Mouse (Mus musculus) hindbrain, embryonic 15.5 days (tissue): ENCODE measurements at regions not wholly inside any gene's neighbourhood (a gene's known extent, or its start where the extent isn't known, plus 50 kb on each side); places are given as distances from the start of the nearest gene placed in this dataset.

Experiments
- ATAC-seq: fragments of 200-750 bp; cut with Nextera tagmentation; 2 replicates; pipeline ENCODE4 v1.8.0; 2017; ENCODE audit warnings: low read depth, moderate number of reproducible peaks, moderate TSS enrichment; ENCODE audit not compliant: low FRiP score
- H3K27ac ChIP-seq: fragments of 300-500 bp; sonication (generic); replicated peaks from 2 replicates; pipeline ENCODE4 v1.5.1; 2015; ENCODE audit warnings: mild to moderate bottlenecking, inconsistent platforms
- H3K27me3 ChIP-seq: fragments of 300-500 bp; sonication (generic); 2 replicates; pipeline ENCODE4 v1.6.1; 2015; ENCODE audit warnings: control low read depth, inconsistent platforms
- H3K36me3 ChIP-seq: fragments of 300-500 bp; sonication (generic); 2 replicates; pipeline ENCODE4 v1.6.1; 2015; ENCODE audit warnings: control low read depth, inconsistent platforms
- H3K4me1 ChIP-seq: fragments of 300-500 bp; sonication (generic); replicated peaks from 2 replicates; pipeline ENCODE4 v1.6.1; 2015; ENCODE audit warnings: control low read depth, inconsistent platforms
- H3K4me2 ChIP-seq: fragments of 300-500 bp; sonication (generic); 2 replicates; pipeline ENCODE4 v1.6.1; 2015; ENCODE audit warnings: moderate library complexity, mild to moderate bottlenecking, inconsistent platforms
- H3K4me3 ChIP-seq: fragments of 300-500 bp; sonication (generic); 2 replicates; pipeline ENCODE4 v1.5.1; 2015; ENCODE audit warnings: mild to moderate bottlenecking, inconsistent platforms
- H3K9ac ChIP-seq: fragments of 300-500 bp; sonication (generic); 2 replicates; pipeline ENCODE4 v1.6.1; 2015; ENCODE audit warnings: inconsistent platforms
- H3K9me3 ChIP-seq: fragments of 300-500 bp; sonication (generic); 2 replicates; pipeline ENCODE4 v1.6.1; 2016; ENCODE audit warnings: control low read depth, inconsistent platforms
- WGBS: fragments of 180-500 bp; shearing (Covaris S2); methylation state at CpG from one replicate; pipeline ENCODE4 v1.1.7; 2015; 5-methylcytosine and 5-hydroxymethylcytosine counted together

GRCm38 (mm10) chr4:95395746-95396145 lies 161.6 kb upstream of the Fggy start:
- H3K4me1 ChIP-seq = no peaks in the 10 kb centered on the region
- no peak overlapping the region for H3K27ac ChIP-seq
- no peaks in the 10 kb centered on the region for H3K9me3 ChIP-seq
- no peaks in the 10 kb centered on the region for H3K36me3 ChIP-seq
- ATAC-seq = no peak
- H3K4me2 ChIP-seq = no peak overlapping the region
- no peak overlapping the region for H3K9ac ChIP-seq
- no peaks in the 10 kb centered on the region for H3K27me3 ChIP-seq
- no peak overlapping the region for H3K4me3 ChIP-seq
- WGBS = 96% methylated on average over 3 of the region's 3 CpGs

GRCm38 (mm10) chr4:95398301-95398700 lies 159.0 kb upstream of the Fggy start:
- no peak overlapping the region for H3K4me2 ChIP-seq
- ATAC-seq = no peak

GRCm38 (mm10) chr4:95402273-95402672 lies 155.0 kb upstream of the Fggy start:
- no peaks in the 10 kb centered on the region for H3K9me3 ChIP-seq
- no peaks in the 10 kb centered on the region for H3K4me1 ChIP-seq
- WGBS = 73% methylated on average over 6 of the region's 6 CpGs
- H3K4me3 ChIP-seq = no peak overlapping the region
- H3K9ac ChIP-seq = no peak overlapping the region
- H3K27ac ChIP-seq = no peak overlapping the region
- ATAC-seq = no peak
- no peak overlapping the region for H3K4me2 ChIP-seq
- no peaks in the 10 kb centered on the region for H3K36me3 ChIP-seq
- H3K27me3 ChIP-seq = no peaks in the 10 kb centered on the region

More at GRCm38 (mm10) chr4:95398301-95398700, 159.0 kb upstream of the Fggy start:
- H3K36me3 ChIP-seq = no peaks in the 10 kb centered on the region
- no peaks in the 10 kb centered on the region for H3K4me1 ChIP-seq
- no peaks in the 10 kb centered on the region for H3K9me3 ChIP-seq
- H3K9ac ChIP-seq = no peak overlapping the region
- no peak overlapping the region for H3K4me3 ChIP-seq
- H3K27ac ChIP-seq = no peak overlapping the region
- H3K27me3 ChIP-seq = no peaks in the 10 kb centered on the region

- Histone ChIP-seq H3K9me3 (no peaks in the 10 kb centered on the region), H3K9ac (no peak overlapping the region), H3K27ac (no peak overlapping the region), H3K4me1 (no peaks in the 10 kb centered on the region), H3K27me3 (no peaks in the 10 kb centered on the region), H3K4me3 (no peak overlapping the region), H3K4me2 (no peak overlapping the region), H3K36me3 (no peaks in the 10 kb centered on the region)
- WGBS = 32% methylated on average over 2 of the region's 2 CpGs
- ATAC-seq = no peak
Observed at GRCm38 (mm10) chr4:95417075-95417474, 140.2 kb upstream of the Fggy start.

- WGBS = 72% methylated on average over 1 of the region's 1 CpGs
Observed at GRCm38 (mm10) chr4:95426563-95426962, 130.7 kb upstream of the Fggy start.

GRCm38 (mm10) chr4:95434543-95434942 lies 122.8 kb upstream of the Fggy start:
- Histone ChIP-seq H3K4me2 (no peak overlapping the region), H3K36me3 (no peaks in the 10 kb centered on the region), H3K27ac (no peak overlapping the region), H3K9ac (no peak overlapping the region), H3K4me3 (no peak overlapping the region), H3K4me1 (no peaks in the 10 kb centered on the region), H3K27me3 (no peaks in the 10 kb centered on the region), H3K9me3 (no peaks in the 10 kb centered on the region)
- 40% methylated on average over 4 of the region's 4 CpGs for WGBS
- no peak for ATAC-seq

More at GRCm38 (mm10) chr4:95426563-95426962, 130.7 kb upstream of the Fggy start:
- Histone ChIP-seq H3K4me1 (no peaks in the 10 kb centered on the region), H3K36me3 (no peaks in the 10 kb centered on the region), H3K4me3 (no peak overlapping the region), H3K9me3 (no peaks in the 10 kb centered on the region), H3K27ac (no peak overlapping the region), H3K4me2 (no peak overlapping the region), H3K9ac (no peak overlapping the region), H3K27me3 (no peaks in the 10 kb centered on the region)
- no peak for ATAC-seq

GRCm38 (mm10) chr4:95435080-95435479 lies 122.2 kb upstream of the Fggy start:
- H3K4me2 ChIP-seq = no peak overlapping the region
- 65% methylated on average over 4 of the region's 4 CpGs for WGBS
- no peaks in the 10 kb centered on the region for H3K4me1 ChIP-seq
- no peaks in the 10 kb centered on the region for H3K27me3 ChIP-seq
- no peak overlapping the region for H3K9ac ChIP-seq
- no peak overlapping the region for H3K27ac ChIP-seq
- no peaks in the 10 kb centered on the region for H3K9me3 ChIP-seq
- no peak for ATAC-seq
- no peak overlapping the region for H3K4me3 ChIP-seq
- no peaks in the 10 kb centered on the region for H3K36me3 ChIP-seq

GRCm38 (mm10) chr4:95439834-95440233 lies 117.5 kb upstream of the Fggy start:
- Histone ChIP-seq H3K9me3 (no peaks in the 10 kb centered on the region), H3K4me3 (no peak overlapping the region), H3K4me1 (no peaks in the 10 kb centered on the region), H3K36me3 (no peaks in the 10 kb centered on the region), H3K9ac (no peak overlapping the region), H3K4me2 (no peak overlapping the region), H3K27me3 (no peaks in the 10 kb centered on the region), H3K27ac (no peak overlapping the region)
- 26% methylated on average over 1 of the region's 1 CpGs for WGBS
- no peak for ATAC-seq

- no peak for ATAC-seq
- Histone ChIP-seq H3K4me3 (no peak overlapping the region), H3K9ac (no peak overlapping the region), H3K27me3 (no peaks in the 10 kb centered on the region), H3K4me1 (no peaks in the 10 kb centered on the region), H3K36me3 (no peaks in the 10 kb centered on the region), H3K27ac (no peak overlapping the region), H3K4me2 (no peak overlapping the region), H3K9me3 (no peaks in the 10 kb centered on the region)
- 59% methylated on average over 12 of the region's 12 CpGs for WGBS
Observed at GRCm38 (mm10) chr4:95443854-95444811, 113.2 kb upstream of the Fggy start.

GRCm38 (mm10) chr4:95450286-95450685 lies 107.0 kb upstream of the Fggy start:
- Histone ChIP-seq H3K36me3 (no peaks in the 10 kb centered on the region), H3K4me2 (no peak overlapping the region), H3K9ac (no peak overlapping the region), H3K27me3 (no peaks in the 10 kb centered on the region), H3K4me3 (no peak overlapping the region), H3K9me3 (no peaks in the 10 kb centered on the region), H3K4me1 (no peaks in the 10 kb centered on the region), H3K27ac (no peak overlapping the region)
- no peak for ATAC-seq
- WGBS = 83% methylated on average over 1 of the region's 1 CpGs

GRCm38 (mm10) chr4:95451831-95452230 lies 105.5 kb upstream of the Fggy start:
- 87% methylated on average over 3 of the region's 3 CpGs for WGBS

GRCm38 (mm10) chr4:95456318-95456717 lies 101.0 kb upstream of the Fggy start:
- H3K9ac ChIP-seq = no peak overlapping the region
- no peaks in the 10 kb centered on the region for H3K27me3 ChIP-seq
- no peak overlapping the region for H3K4me3 ChIP-seq
- H3K4me2 ChIP-seq = no peak overlapping the region
- no peaks in the 10 kb centered on the region for H3K9me3 ChIP-seq
- no peak overlapping the region for H3K27ac ChIP-seq
- H3K4me1 ChIP-seq = no peaks in the 10 kb centered on the region
- no peaks in the 10 kb centered on the region for H3K36me3 ChIP-seq
- 76% methylated on average over 1 of the region's 1 CpGs for WGBS
- ATAC-seq = no peak

More at GRCm38 (mm10) chr4:95451831-95452230, 105.5 kb upstream of the Fggy start:
- Histone ChIP-seq H3K9ac (no peak overlapping the region), H3K4me3 (no peak overlapping the region), H3K4me2 (no peak overlapping the region), H3K27me3 (no peaks in the 10 kb centered on the region), H3K9me3 (no peaks in the 10 kb centered on the region), H3K36me3 (no peaks in the 10 kb centered on the region), H3K27ac (no peak overlapping the region), H3K4me1 (no peaks in the 10 kb centered on the region)
- no peak for ATAC-seq
